Mouse (Mus musculus): ENCODE results near the gene Gm49358. TPM values are rescaled to one million over a fixed set of nuclear protein-coding genes. Genes with fewer than 3 reads are reported as not detected.

Gm49358 gene
- polyA plus RNA-seq, 1 experiment from 2014 or later, result not detected

DNA sequence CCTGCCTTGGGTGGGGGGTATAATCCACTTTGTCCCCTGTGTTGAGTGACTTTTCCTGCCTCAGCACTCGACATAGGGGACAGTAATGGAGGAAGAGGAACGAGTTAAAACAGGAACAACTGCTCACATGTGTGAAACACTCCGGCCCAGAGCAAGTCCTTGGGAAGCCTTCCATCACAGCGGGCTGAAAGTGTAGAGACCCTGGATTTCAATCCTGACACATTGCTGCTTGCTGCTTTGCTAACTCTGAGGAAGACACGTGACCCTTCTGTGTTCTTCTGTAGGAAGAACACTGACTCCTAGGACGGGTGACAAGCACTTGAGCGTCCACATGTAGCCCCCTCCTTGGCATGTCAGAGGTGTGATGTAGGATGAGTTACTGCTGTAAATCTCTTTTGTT is 51.4 kb downstream of the Gm49358 start:
- no peak overlapping the region for H3K4me3 ChIP-seq (ENCODE audit: control insufficient read depth in 1 of 2, insufficient read depth in 1 of 2, low read depth in 1 of 2, low read length in 2 of 2)
- no peak for ATAC-seq (ENCODE audit: insufficient number of reproducible peaks, insufficient read depth, low FRiP score, low read depth)
- H3K36me3 ChIP-seq (ENCODE audit: control insufficient read depth, insufficient read depth, low read length), result peaks cover 27% of the 10 kb centered on the region
- WGBS, result 77% methylated on average over 7 of the region's 7 CpGs
- H3K4me2 ChIP-seq (ENCODE audit: low read length), result no peak overlapping the region
- H3K4me1 ChIP-seq (ENCODE audit: control insufficient read depth in 2 of 2, insufficient read depth in 2 of 2, low read length in 2 of 2), result peaks cover 30 to 39% of the 10 kb centered on the region in 2 experiments
- no peaks in the 10 kb centered on the region for H3K9me3 ChIP-seq (ENCODE audit: control insufficient read depth, low read length)
- no peaks in the 10 kb centered on the region for H3K27me3 ChIP-seq (ENCODE audit: control insufficient read depth, insufficient read depth, low read length)
- H3K27ac ChIP-seq (replicated peaks in 1 of 2; ENCODE audit: control insufficient read depth in 1 of 2, insufficient read depth in 1 of 2, low read depth in 2 of 2, low read length in 2 of 2), result peak overlapping the region in 1 of 2 experiments; percentile 62; a peak in 1 of 4 replicates
- no peak overlapping the region; the same call in 1 of the 2 replicates for H3K9ac ChIP-seq (ENCODE audit: low read length)

DNA sequence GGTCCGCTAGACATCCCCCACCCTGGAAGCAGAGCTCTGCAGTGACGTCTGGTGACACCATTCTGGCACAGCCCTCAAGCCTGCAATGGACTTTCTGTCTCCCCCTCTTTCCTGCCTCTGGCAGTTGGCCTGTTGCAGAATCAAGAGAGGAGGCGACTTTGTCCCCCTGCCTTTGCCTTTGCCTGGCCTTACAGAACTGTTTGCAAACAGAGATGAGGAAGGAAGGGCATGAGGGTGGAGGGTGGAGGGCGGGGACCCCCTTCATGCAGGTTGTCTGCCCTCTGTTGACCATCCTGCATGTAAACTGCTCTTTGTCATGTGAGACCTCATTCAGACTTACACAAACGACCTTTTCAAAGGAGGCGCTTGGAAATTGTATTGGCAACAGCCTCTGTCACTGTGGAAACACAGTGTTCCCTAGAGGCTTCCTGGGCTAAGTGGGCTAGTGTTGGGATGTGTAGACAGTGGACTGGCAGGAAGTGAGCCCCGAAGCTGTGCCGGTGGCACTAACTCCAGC is 55.9 kb downstream of the Gm49358 start:
- Histone ChIP-seq H3K4me3 (ENCODE audit: control insufficient read depth in 1 of 2, insufficient read depth in 1 of 2, low read depth in 1 of 2, low read length in 2 of 2) (no peak overlapping the region), H3K27me3 (ENCODE audit: control insufficient read depth, insufficient read depth, low read length) (no peaks in the 10 kb centered on the region), H3K9me3 (ENCODE audit: control insufficient read depth, low read length) (no peaks in the 10 kb centered on the region), H3K9ac (ENCODE audit: low read length) (peak overlapping the region; percentile 34; the same call in 1 of the 2 replicates), H3K36me3 (ENCODE audit: control insufficient read depth, insufficient read depth, low read length) (peaks cover 60% of the 10 kb centered on the region), H3K27ac (replicated peaks in 1 of 2; ENCODE audit: control insufficient read depth in 1 of 2, insufficient read depth in 1 of 2, low read depth in 2 of 2, low read length in 2 of 2) (peak overlapping the region; percentile 60 to 81), H3K4me2 (ENCODE audit: low read length) (peak overlapping the region; percentile 16; the same call in 1 of the 2 replicates), H3K4me1 (ENCODE audit: control insufficient read depth in 2 of 2, insufficient read depth in 2 of 2, low read length in 2 of 2) (peaks cover 18 to 28% of the 10 kb centered on the region in 2 experiments)
- WGBS, result 39% methylated on average over 8 of the region's 8 CpGs
- ATAC-seq (ENCODE audit: insufficient number of reproducible peaks, insufficient read depth, low FRiP score, low read depth), result peak; percentile 52

DNA sequence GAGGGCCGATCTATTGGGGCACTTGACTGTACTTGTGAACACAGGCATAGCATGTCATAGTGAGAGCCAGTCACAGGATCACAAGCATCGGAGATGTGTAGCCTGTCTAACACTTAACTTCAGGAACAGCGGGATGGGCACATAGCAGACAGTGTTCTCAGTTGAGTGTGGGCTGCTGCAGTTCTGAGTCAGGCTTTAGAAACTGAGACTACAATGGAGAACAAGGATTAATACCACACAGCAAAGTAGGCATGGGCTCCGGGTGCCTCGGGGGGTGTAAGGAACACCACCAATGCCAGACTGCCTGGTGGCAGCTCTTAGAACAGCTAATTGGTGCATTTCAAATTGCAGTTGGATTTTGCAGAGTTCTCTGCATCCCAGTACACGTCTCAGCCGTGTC is 57.2 kb downstream of the Gm49358 start:
- no peak for ATAC-seq (ENCODE audit: insufficient number of reproducible peaks, insufficient read depth, low FRiP score, low read depth)
- peaks cover 21 to 28% of the 10 kb centered on the region in 2 experiments for H3K4me1 ChIP-seq (ENCODE audit: control insufficient read depth in 2 of 2, insufficient read depth in 2 of 2, low read length in 2 of 2)
- WGBS, result 91% methylated on average over 7 of the region's 7 CpGs
- no peak overlapping the region for H3K4me2 ChIP-seq (ENCODE audit: low read length)
- no peak overlapping the region for H3K4me3 ChIP-seq (ENCODE audit: control insufficient read depth in 1 of 2, insufficient read depth in 1 of 2, low read depth in 1 of 2, low read length in 2 of 2)
- H3K27ac ChIP-seq (replicated peaks in 1 of 2; ENCODE audit: control insufficient read depth in 1 of 2, insufficient read depth in 1 of 2, low read depth in 2 of 2, low read length in 2 of 2), result no peak overlapping the region
- H3K27me3 ChIP-seq (ENCODE audit: control insufficient read depth, insufficient read depth, low read length), result no peaks in the 10 kb centered on the region
- no peak overlapping the region for H3K9ac ChIP-seq (ENCODE audit: low read length)
- H3K36me3 ChIP-seq (ENCODE audit: control insufficient read depth, insufficient read depth, low read length), result peaks cover 63% of the 10 kb centered on the region
- no peaks in the 10 kb centered on the region for H3K9me3 ChIP-seq (ENCODE audit: control insufficient read depth, low read length)

DNA sequence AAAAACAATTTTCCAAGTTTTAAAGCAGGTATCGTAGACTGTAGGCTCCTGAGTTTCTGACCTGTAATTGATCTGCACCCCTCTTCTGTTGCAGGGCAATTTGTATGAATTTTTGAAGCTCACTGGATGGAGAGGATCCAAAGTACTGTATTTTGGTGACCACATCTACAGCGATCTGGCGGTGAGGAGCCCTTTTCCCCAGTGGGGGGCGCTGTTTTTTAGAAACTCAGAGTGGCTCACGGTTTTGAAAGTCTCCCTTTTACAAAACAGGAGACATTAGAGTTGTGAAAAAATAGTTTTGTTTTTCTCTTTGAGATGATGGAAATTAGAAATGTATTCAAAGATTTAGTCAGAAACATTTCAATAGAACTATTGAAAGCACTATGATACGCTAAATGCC is 60.3 kb downstream of the Gm49358 start:
- no peaks in the 10 kb centered on the region for H3K9me3 ChIP-seq (ENCODE audit: control insufficient read depth, low read length)
- no peak overlapping the region for H3K9ac ChIP-seq (ENCODE audit: low read length)
- no peaks in the 10 kb centered on the region for H3K27me3 ChIP-seq (ENCODE audit: control insufficient read depth, insufficient read depth, low read length)
- H3K36me3 ChIP-seq (ENCODE audit: control insufficient read depth, insufficient read depth, low read length), result peaks cover 56% of the 10 kb centered on the region
- ATAC-seq (ENCODE audit: insufficient number of reproducible peaks, insufficient read depth, low FRiP score, low read depth), result no peak
- H3K4me1 ChIP-seq (ENCODE audit: control insufficient read depth in 2 of 2, insufficient read depth in 2 of 2, low read length in 2 of 2), result peaks cover 19 to 29% of the 10 kb centered on the region in 2 experiments
- H3K4me2 ChIP-seq (ENCODE audit: low read length), result no peak overlapping the region
- WGBS, result 83% methylated on average over 6 of the region's 6 CpGs
- no peak overlapping the region for H3K4me3 ChIP-seq (ENCODE audit: control insufficient read depth in 1 of 2, insufficient read depth in 1 of 2, low read depth in 1 of 2, low read length in 2 of 2)
- no peak overlapping the region for H3K27ac ChIP-seq (replicated peaks in 1 of 2; ENCODE audit: control insufficient read depth in 1 of 2, insufficient read depth in 1 of 2, low read depth in 2 of 2, low read length in 2 of 2)

DNA sequence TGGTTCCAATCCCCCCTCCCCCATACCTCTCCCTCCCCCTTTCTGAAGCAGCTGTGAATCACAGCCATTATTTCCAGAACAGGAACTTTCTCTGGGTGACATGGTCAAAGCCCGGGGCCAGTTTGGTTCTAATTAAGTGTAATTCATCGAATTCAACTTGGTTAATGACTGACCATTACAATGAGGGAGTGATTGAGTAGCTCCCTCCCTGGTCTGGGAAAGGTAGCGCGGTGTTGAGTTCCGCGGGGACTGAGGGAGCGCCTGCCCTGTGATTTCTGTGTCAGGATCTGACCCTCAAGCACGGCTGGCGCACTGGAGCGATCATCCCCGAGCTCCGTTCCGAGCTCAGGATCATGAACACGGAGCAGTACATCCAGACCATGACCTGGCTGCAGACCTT is 61.1 kb downstream of the Gm49358 start:
- Histone ChIP-seq H3K4me1 (ENCODE audit: control insufficient read depth in 2 of 2, insufficient read depth in 2 of 2, low read length in 2 of 2) (peaks cover 12 to 21% of the 10 kb centered on the region in 2 experiments), H3K36me3 (ENCODE audit: control insufficient read depth, insufficient read depth, low read length) (peaks cover 56% of the 10 kb centered on the region), H3K27me3 (ENCODE audit: control insufficient read depth, insufficient read depth, low read length) (no peaks in the 10 kb centered on the region), H3K27ac (replicated peaks in 1 of 2; ENCODE audit: control insufficient read depth in 1 of 2, insufficient read depth in 1 of 2, low read depth in 2 of 2, low read length in 2 of 2) (peak overlapping the region in 1 of 2 experiments; percentile 90; a peak in 1 of 4 replicates), H3K4me3 (ENCODE audit: control insufficient read depth in 1 of 2, insufficient read depth in 1 of 2, low read depth in 1 of 2, low read length in 2 of 2) (no peak overlapping the region), H3K9ac (ENCODE audit: low read length) (no peak overlapping the region), H3K9me3 (ENCODE audit: control insufficient read depth, low read length) (no peaks in the 10 kb centered on the region), H3K4me2 (ENCODE audit: low read length) (no peak overlapping the region)
- no peak for ATAC-seq (ENCODE audit: insufficient number of reproducible peaks, insufficient read depth, low FRiP score, low read depth)
- 86% methylated on average over 14 of the region's 14 CpGs for WGBS

DNA sequence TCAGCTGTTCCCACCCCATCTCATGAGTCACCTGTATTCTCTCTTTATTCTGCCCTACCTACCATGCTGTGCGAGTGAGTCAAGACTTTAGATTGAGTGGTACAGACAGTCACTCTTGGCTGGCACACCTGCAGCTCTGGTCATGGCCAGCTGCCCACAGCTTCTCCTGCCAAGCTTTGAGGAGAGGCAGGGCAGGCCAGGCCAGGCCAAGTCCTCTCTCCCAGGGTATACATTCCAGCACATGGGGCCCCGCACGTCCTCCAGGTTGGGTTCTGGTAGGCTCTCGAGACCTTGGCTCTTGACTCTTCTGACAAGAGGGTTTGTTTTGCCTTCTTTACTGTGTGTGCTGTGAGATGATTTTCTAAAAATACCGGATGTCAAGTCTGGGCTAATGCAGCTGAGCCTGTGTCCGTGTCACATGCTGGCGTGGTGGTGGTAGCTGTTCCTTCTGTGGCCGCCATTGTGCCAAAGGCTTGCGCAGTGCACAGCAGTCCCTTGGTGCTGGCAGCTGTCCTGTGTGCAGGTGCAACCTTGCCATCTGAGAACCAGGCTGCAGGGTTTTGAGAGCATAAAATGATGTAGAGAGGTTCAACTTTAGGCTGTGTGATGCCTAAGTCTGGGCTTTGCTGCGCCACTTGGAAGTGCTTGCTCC is 62.2 kb downstream of the Gm49358 start:
- H3K27me3 ChIP-seq (ENCODE audit: control insufficient read depth, insufficient read depth, low read length), result no peaks in the 10 kb centered on the region
- peak; percentile 86 for ATAC-seq (ENCODE audit: insufficient number of reproducible peaks, insufficient read depth, low FRiP score, low read depth)
- H3K36me3 ChIP-seq (ENCODE audit: control insufficient read depth, insufficient read depth, low read length), result peaks cover 48% of the 10 kb centered on the region
- no peaks in the 10 kb centered on the region for H3K9me3 ChIP-seq (ENCODE audit: control insufficient read depth, low read length)
- WGBS, result 54% methylated on average over 10 of the region's 10 CpGs
- H3K4me2 ChIP-seq (ENCODE audit: low read length), result no peak overlapping the region
- peak overlapping the region; percentile 46; the same call in 1 of the 2 replicates for H3K9ac ChIP-seq (ENCODE audit: low read length)
- peak overlapping the region; percentile 71 to 90 for H3K27ac ChIP-seq (replicated peaks in 1 of 2; ENCODE audit: control insufficient read depth in 1 of 2, insufficient read depth in 1 of 2, low read depth in 2 of 2, low read length in 2 of 2)
- H3K4me3 ChIP-seq (ENCODE audit: control insufficient read depth in 1 of 2, insufficient read depth in 1 of 2, low read depth in 1 of 2, low read length in 2 of 2), result no peak overlapping the region
- H3K4me1 ChIP-seq (ENCODE audit: control insufficient read depth in 2 of 2, insufficient read depth in 2 of 2, low read length in 2 of 2), result peaks cover 9 to 16% of the 10 kb centered on the region in 2 experiments; a peak in 3 of 4 replicates

DNA sequence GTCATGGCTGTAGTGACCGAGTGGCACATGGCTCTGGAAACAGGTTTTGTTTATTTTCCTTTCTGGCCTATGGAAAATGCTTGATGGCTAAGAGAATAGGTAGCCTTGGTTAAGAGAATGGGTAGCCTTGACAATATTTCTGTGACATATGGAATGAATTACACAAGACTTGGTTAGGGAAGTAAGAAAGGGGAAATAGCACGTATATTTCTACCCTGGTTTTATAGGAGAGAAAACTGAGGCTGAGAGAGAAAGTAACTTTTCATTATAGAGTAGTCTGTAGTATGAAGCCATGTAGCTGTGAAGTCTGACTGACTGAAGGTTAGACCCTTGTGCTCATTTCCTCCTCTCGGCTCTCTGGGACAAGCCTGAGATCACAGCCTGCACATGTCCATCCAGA is 63.2 kb downstream of the Gm49358 start:
- Histone ChIP-seq H3K4me2 (ENCODE audit: low read length) (no peak overlapping the region), H3K27me3 (ENCODE audit: control insufficient read depth, insufficient read depth, low read length) (no peaks in the 10 kb centered on the region), H3K36me3 (ENCODE audit: control insufficient read depth, insufficient read depth, low read length) (peaks cover 48% of the 10 kb centered on the region), H3K9ac (ENCODE audit: low read length) (no peak overlapping the region), H3K4me1 (ENCODE audit: control insufficient read depth in 2 of 2, insufficient read depth in 2 of 2, low read length in 2 of 2) (peaks cover 9 to 16% of the 10 kb centered on the region in 2 experiments; a peak in 3 of 4 replicates), H3K4me3 (ENCODE audit: control insufficient read depth in 1 of 2, insufficient read depth in 1 of 2, low read depth in 1 of 2, low read length in 2 of 2) (no peak overlapping the region), H3K9me3 (ENCODE audit: control insufficient read depth, low read length) (no peaks in the 10 kb centered on the region), H3K27ac (replicated peaks in 1 of 2; ENCODE audit: control insufficient read depth in 1 of 2, insufficient read depth in 1 of 2, low read depth in 2 of 2, low read length in 2 of 2) (peak overlapping the region in 1 of 2 experiments; percentile 90; a peak in 2 of 4 replicates)
- whole genome bisulfite sequencing, result 83% methylated on average over 3 of the region's 3 CpGs
- ATAC-seq (ENCODE audit: insufficient number of reproducible peaks, insufficient read depth, low FRiP score, low read depth), result no peak
